Comparison of ENCODE assay signal across 23 mouse cellular contexts in genomic region chr10:7265412-7265811, GRCm38 (mm10). TPM values are rescaled to one million over a fixed set of nuclear protein-coding genes. Genes with fewer than 3 reads are reported as not detected.
DNase-seq lines count a peak whose midpoint lies in the region; ATAC-seq and TF ChIP-seq lines count a peak whose summit lies in the region.
"Had no signal": no experiment of that assay in that cellular context is flagged by ENCODE, and none has a peak within 500 bp of the region (broad histone marks: within the 10 kb centered on the region; RNA-seq: fewer than 3 reads in every experiment).

No protein-coding gene starts in this region.

- no peak overlapping the region for H3K9ac ChIP-seq in forebrain, embryonic 12.5 days
- H3K9ac ChIP-seq in forebrain, postnatal 0 days, result no peak overlapping the region
- H3K9ac ChIP-seq in midbrain, embryonic 15.5 days, result no peak overlapping the region
- H3K9ac ChIP-seq: heart, embryonic 13.5 days; kidney, embryonic 15.5 days; liver, embryonic 12.5 days; lung, embryonic 14.5 days; stomach, embryonic 15.5 days had no signal

- H3K36me3 ChIP-seq in forebrain, embryonic 12.5 days (replicated peaks), result no peaks in the 10 kb centered on the region
- H3K36me3 ChIP-seq in forebrain, postnatal 0 days (ENCODE audit: insufficient read depth), result no peaks in the 10 kb centered on the region
- H3K36me3 ChIP-seq in midbrain, embryonic 15.5 days (replicated peaks), result no peaks in the 10 kb centered on the region
- H3K36me3 ChIP-seq: G1E; heart, embryonic 13.5 days; kidney, embryonic 15.5 days; liver, embryonic 12.5 days; stomach, embryonic 15.5 days had no signal

- H3K4me3 ChIP-seq in forebrain, embryonic 12.5 days (replicated peaks), result no peak overlapping the region
- no peak overlapping the region for H3K4me3 ChIP-seq in forebrain, postnatal 0 days (ENCODE audit: low read depth, low read length)
- H3K4me3 ChIP-seq in midbrain, embryonic 15.5 days, result no peak overlapping the region
- H3K4me3 ChIP-seq: gastrocnemius, adult 2 months; heart, embryonic 13.5 days; kidney, embryonic 15.5 days; liver, embryonic 12.5 days; stomach, embryonic 15.5 days had no signal

- TF ChIP-seq CTCF in forebrain, postnatal 0 days (IDR thresholded peaks at IDR 0.05; ENCODE audit: low read depth), result no peak

- peaks cover 8% of the 10 kb centered on the region for H3K4me1 ChIP-seq in forebrain, embryonic 12.5 days
- H3K4me1 ChIP-seq in forebrain, postnatal 0 days (ENCODE audit: insufficient read depth), result 0 out of 2 replicates have a peak, but pooled peaks cover 6% of the 10 kb centered on the region
- peaks cover 6% of the 10 kb centered on the region; the same call in 1 of the 2 replicates for H3K4me1 ChIP-seq in midbrain, embryonic 15.5 days
- H3K4me1 ChIP-seq: liver, embryonic 12.5 days; stomach, embryonic 15.5 days had no signal

- no peak overlapping the region for H3K27ac ChIP-seq in forebrain, embryonic 12.5 days
- H3K27ac ChIP-seq in forebrain, postnatal 0 days (ENCODE audit: low read depth, low read length), result no peak overlapping the region
- H3K27ac ChIP-seq in midbrain, embryonic 15.5 days, result no peak overlapping the region
- H3K27ac ChIP-seq: gastrocnemius, adult 2 months; heart, embryonic 13.5 days; kidney, embryonic 15.5 days; liver, embryonic 12.5 days; stomach, embryonic 15.5 days had no signal

- peak; percentile 23; the same call in 1 of the 2 replicates for ATAC-seq in forebrain, embryonic 12.5 days (ENCODE audit: low FRiP score)
- ATAC-seq in forebrain, postnatal 0 days, result no peak
- ATAC-seq in midbrain, embryonic 15.5 days (replicated peaks), result peak; percentile 58
- ATAC-seq: liver, embryonic 12.5 days had no signal

- no peak overlapping the region for H3K4me2 ChIP-seq in forebrain, embryonic 12.5 days
- no peak overlapping the region for H3K4me2 ChIP-seq in forebrain, postnatal 0 days (ENCODE audit: low read depth)
- H3K4me2 ChIP-seq in midbrain, embryonic 15.5 days, result no peak overlapping the region
- H3K4me2 ChIP-seq: heart, embryonic 13.5 days; kidney, embryonic 15.5 days; liver, embryonic 12.5 days; lung, embryonic 14.5 days; stomach, embryonic 15.5 days had no signal

- no peak for DNase-seq in forebrain, postnatal 0 days
- peak; percentile 30 for DNase-seq in kidney, postnatal 10 days
- no peak for DNase-seq in kidney, adult 8-10 months
- peak; percentile 20 for DNase-seq in embryo, embryonic 10.5 days (ENCODE audit: low spot score)
- DNase-seq in left cerebral cortex, postnatal 25 days (ENCODE audit: low spot score in 2 of 2), result no peak
- no peak for DNase-seq in spleen, postnatal 14 days (ENCODE audit: low spot score in 2 of 2)
- DNase-seq: adrenal gland, postnatal 25 days; cerebellum, adult 11-12 months; cerebellum, postnatal 14 days; gastrocnemius, adult 2 months; left cerebral cortex, postnatal 4 days; lung, embryonic 14.5 days; lung, postnatal 4 days; right cerebral cortex, postnatal 25 days; thymus, adult 18-20 months; thymus, postnatal 4 days had no signal

- H3K9me3 ChIP-seq in forebrain, embryonic 12.5 days, result no peaks in the 10 kb centered on the region
- H3K9me3 ChIP-seq in forebrain, postnatal 0 days (ENCODE audit: low read length), result no peaks in the 10 kb centered on the region
- H3K9me3 ChIP-seq in midbrain, embryonic 15.5 days, result no peaks in the 10 kb centered on the region
- H3K9me3 ChIP-seq: G1E; heart, embryonic 13.5 days; kidney, embryonic 15.5 days; liver, embryonic 12.5 days; stomach, embryonic 15.5 days had no signal

- H3K27me3 ChIP-seq in forebrain, embryonic 12.5 days, result no peaks in the 10 kb centered on the region
- no peaks in the 10 kb centered on the region for H3K27me3 ChIP-seq in forebrain, postnatal 0 days (ENCODE audit: insufficient read depth, low read length)
- no peaks in the 10 kb centered on the region for H3K27me3 ChIP-seq in midbrain, embryonic 15.5 days (replicated peaks)
- H3K27me3 ChIP-seq: heart, embryonic 13.5 days; kidney, embryonic 15.5 days; liver, embryonic 12.5 days; stomach, embryonic 15.5 days had no signal

- WGBS in forebrain, embryonic 12.5 days, result 48% methylated on average over 9 of the region's 9 CpGs
- 23% methylated on average over 9 of the region's 9 CpGs for WGBS in forebrain, postnatal 0 days
- 22% methylated on average over 9 of the region's 9 CpGs for WGBS in midbrain, embryonic 15.5 days

- intact Hi-C loops in left cerebral cortex, postnatal 25 days (cut with DNase I), result no loop called here

RNA-seq across cellular contexts. Expression of gene Cnksr3, which starts 53.4 kb away (rescaled TPM):
- 6.7 and 6.9 TPM in 2 replicates for polyA plus RNA-seq in forebrain, embryonic 12.5 days (2016; fragmentation: Nextera tagmentation; extraction: Ambion mirVana)
- total RNA-seq in forebrain, postnatal 0 days (2014; rRNA removed), result 2.4 and 3.5 TPM in 2 replicates
- 1.8 and 2.0 TPM in 2 replicates for polyA plus RNA-seq in forebrain, postnatal 0 days (2015; fragmentation: Nextera tagmentation; extraction: Ambion mirVana)
- polyA plus RNA-seq in midbrain, embryonic 15.5 days (2015; fragmentation: Nextera tagmentation; extraction: Ambion mirVana), result 2.1 TPM in 2 replicates
- total RNA-seq in left cerebral cortex, postnatal 25 days (2021), result 1 to 10 TPM; 5.3 to 7.3 TPM
- total RNA-seq: G1E had no signal
- polyA plus RNA-seq: G1E had no signal

Comparison
In these comparisons a context has a peak if more than half of its experiments do, and no peak if none do; other contexts are left out.
1. DNase-seq: peak in kidney, postnatal 10 days (single experiment) and embryo, embryonic 10.5 days (single experiment); none in forebrain, postnatal 0 days (single experiment), kidney, adult 8-10 months (0 of 2), left cerebral cortex, postnatal 25 days (0 of 2) and spleen, postnatal 14 days (0 of 2).